Mouse (Mus musculus) spleen, adult 18-20 months (tissue): ENCODE data around the gene Lonp2.

ENCODE experiments used
- DNase-seq, 2 experiments: peaks; one replicate each; pipeline ENCODE4 v3.0.0; 2022; ENCODE audit warnings: mixed read lengths in 2 of 2

The Lonp2 gene

GRCm38 (mm10) chr8:86756948-86757733 lies 133.3 kb downstream of the Lonp2 start:
- no peak for DNase-seq

- no peak for DNase-seq
Observed at GRCm38 (mm10) chr8:86758651-86759050, 134.8 kb downstream of the Lonp2 start.

GRCm38 (mm10) chr8:86759090-86759491 lies 135.2 kb downstream of the Lonp2 start:
- DNase-seq: no peak

GRCm38 (mm10) chr8:86760746-86761145 lies 136.9 kb downstream of the Lonp2 start:
- no peak for DNase-seq

GRCm38 (mm10) chr8:86762806-86763205 lies 139.0 kb downstream of the Lonp2 start:
- DNase-seq: no peak

GRCm38 (mm10) chr8:86765155-86765554 lies 141.3 kb downstream of the Lonp2 start:
- DNase-seq: no peak

- no peak for DNase-seq
Observed at GRCm38 (mm10) chr8:86765669-86766068, 141.8 kb downstream of the Lonp2 start.

GRCm38 (mm10) chr8:86766548-86767211 lies 142.8 kb downstream of the Lonp2 start:
- DNase-seq: no peak

- DNase-seq: no peak
Observed at GRCm38 (mm10) chr8:86768499-86768898, 144.7 kb downstream of the Lonp2 start.

- no peak for DNase-seq
Observed at GRCm38 (mm10) chr8:86769945-86770715, 146.3 kb downstream of the Lonp2 start.
